In the genomic region with DNA sequence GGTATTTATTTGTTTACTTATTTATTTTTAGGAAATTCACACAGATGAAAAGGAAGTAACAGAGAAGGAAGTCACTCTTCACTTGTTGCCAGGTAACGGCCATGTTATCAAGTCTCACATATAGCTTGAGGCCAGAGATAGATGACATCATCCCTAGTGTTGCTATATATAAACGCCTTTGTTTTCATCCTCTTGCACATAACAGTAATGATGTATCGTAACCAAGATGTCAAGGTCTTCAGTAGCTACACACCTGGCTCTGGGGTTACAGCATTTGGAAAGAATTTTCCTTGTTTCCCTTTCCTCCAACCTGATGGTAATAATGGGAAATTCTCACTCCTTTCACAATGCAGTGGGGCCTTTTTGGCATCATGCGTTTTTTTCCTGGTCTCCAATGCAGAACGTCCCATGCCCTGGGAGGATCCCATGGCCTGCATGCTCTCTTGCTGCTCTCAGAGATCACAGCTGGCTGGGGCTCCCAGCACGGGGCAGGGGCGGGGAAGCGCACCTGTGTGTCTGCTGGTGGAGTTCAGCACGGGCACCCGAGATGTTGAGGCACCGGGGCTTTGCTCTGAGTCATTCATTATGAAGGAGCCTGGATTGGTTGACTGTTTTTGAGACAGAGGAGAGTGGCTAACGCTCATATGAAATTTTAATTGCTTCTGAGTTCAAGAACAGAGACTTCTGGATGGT, we compare ENCODE assay signal across 9 mouse cellular contexts. TPM values are rescaled to one million over a fixed set of nuclear protein-coding genes. Genes with fewer than 3 reads are reported as not detected.
DNase-seq lines count a peak whose midpoint lies in the region; ATAC-seq lines count a peak whose summit lies in the region.
"Had no signal": no experiment of that assay in that cellular context is flagged by ENCODE, and none has a peak within 500 bp of the region (broad histone marks: within the 10 kb centered on the region; RNA-seq: fewer than 3 reads in every experiment).

No protein-coding gene starts in this region.

- no peaks in the 10 kb centered on the region for H3K9me3 ChIP-seq in heart, embryonic 11.5 days (replicated peaks; ENCODE audit: control insufficient read depth, low read length)
- no peaks in the 10 kb centered on the region for H3K9me3 ChIP-seq in heart, embryonic 16.5 days (replicated peaks; ENCODE audit: control insufficient read depth, low read length)
- no peaks in the 10 kb centered on the region for H3K9me3 ChIP-seq in midbrain, embryonic 16.5 days (replicated peaks; ENCODE audit: control insufficient read depth, low read length, poor library complexity, severe bottlenecking)
- H3K9me3 ChIP-seq: megakaryocyte, embryonic 14.5 days had no signal

- no peak overlapping the region for H3K4me3 ChIP-seq in heart, embryonic 11.5 days (ENCODE audit: low read depth, low read length)
- H3K4me3 ChIP-seq in heart, embryonic 16.5 days (ENCODE audit: low read length): no peak overlapping the region
- no peak overlapping the region for H3K4me3 ChIP-seq in midbrain, embryonic 16.5 days (ENCODE audit: low read depth, low read length)
- H3K4me3 ChIP-seq: megakaryocyte, embryonic 14.5 days had no signal

- no peak overlapping the region for H3K9ac ChIP-seq in heart, embryonic 11.5 days (ENCODE audit: low read depth, low read length)
- peak overlapping the region; percentile 53 for H3K9ac ChIP-seq in heart, embryonic 16.5 days (ENCODE audit: low read length)
- no peak overlapping the region for H3K9ac ChIP-seq in midbrain, embryonic 16.5 days (ENCODE audit: low read depth, low read length)

- H3K4me2 ChIP-seq in heart, embryonic 11.5 days: no peak overlapping the region; the same call in 1 of the 2 replicates
- H3K4me2 ChIP-seq in heart, embryonic 16.5 days (ENCODE audit: low read depth, low read length): peak overlapping the region; percentile 39
- H3K4me2 ChIP-seq in midbrain, embryonic 16.5 days (ENCODE audit: low read length): no peak overlapping the region

- 0 out of 2 replicates have a peak, but pooled peaks cover 4% of the 10 kb centered on the region for H3K36me3 ChIP-seq in heart, embryonic 11.5 days (ENCODE audit: control insufficient read depth, insufficient read depth, low read length)
- H3K36me3 ChIP-seq in heart, embryonic 16.5 days (ENCODE audit: control insufficient read depth, insufficient read depth): peaks cover 13% of the 10 kb centered on the region
- peaks cover 2% of the 10 kb centered on the region for H3K36me3 ChIP-seq in midbrain, embryonic 16.5 days (ENCODE audit: control insufficient read depth, insufficient read depth, low read length)

- no peaks in the 10 kb centered on the region for H3K27me3 ChIP-seq in heart, embryonic 11.5 days (ENCODE audit: control insufficient read depth, insufficient read depth, low read length)
- H3K27me3 ChIP-seq in heart, embryonic 16.5 days (ENCODE audit: control insufficient read depth, insufficient read depth, low read length): no peaks in the 10 kb centered on the region
- H3K27me3 ChIP-seq in midbrain, embryonic 16.5 days (ENCODE audit: control insufficient read depth, insufficient read depth, low read depth, low read length): no peaks in the 10 kb centered on the region
- H3K27me3 ChIP-seq: megakaryocyte, embryonic 14.5 days had no signal

- H3K27ac ChIP-seq in heart, embryonic 11.5 days (ENCODE audit: low read depth, low read length): peak overlapping the region; percentile 62
- peak overlapping the region; percentile 80 for H3K27ac ChIP-seq in heart, embryonic 16.5 days (ENCODE audit: low read length)
- no peak overlapping the region for H3K27ac ChIP-seq in midbrain, embryonic 16.5 days (ENCODE audit: low read length)

- peak; percentile 73 for ATAC-seq in heart, embryonic 11.5 days (replicated peaks; ENCODE audit: insufficient number of reproducible peaks, low FRiP score, low TSS enrichment)
- ATAC-seq in heart, embryonic 16.5 days (replicated peaks; ENCODE audit: extremely low read depth, insufficient read depth, low FRiP score): peak; percentile 83
- peak; percentile 65 for ATAC-seq in midbrain, embryonic 16.5 days
- no peak for ATAC-seq in erythroblast, adult 5-6 weeks (replicated peaks; ENCODE audit: low FRiP score, poor library complexity, severe bottlenecking)

- no peak for DNase-seq in heart, postnatal 4 days
- DNase-seq in CD4-positive helper T cell, adult 2 months (ENCODE audit: low read depth, low spot score): peak; percentile 90
- no peak for DNase-seq in cerebellum, postnatal 25 days
- DNase-seq in adrenal gland, adult 18-20 months (ENCODE audit: low spot score in 2 of 2): no peak

- peaks cover 35% of the 10 kb centered on the region for H3K4me1 ChIP-seq in heart, embryonic 11.5 days (ENCODE audit: control insufficient read depth, insufficient read depth, low read length)
- peaks cover 46% of the 10 kb centered on the region for H3K4me1 ChIP-seq in heart, embryonic 16.5 days (ENCODE audit: control insufficient read depth, insufficient read depth, low read length)
- peaks cover 11% of the 10 kb centered on the region for H3K4me1 ChIP-seq in midbrain, embryonic 16.5 days (ENCODE audit: control insufficient read depth, insufficient read depth, low read length)

- 50% methylated on average over 12 of the region's 12 CpGs for WGBS in heart, embryonic 11.5 days (ENCODE audit: insufficient replicate concordance)
- 26% methylated on average over 12 of the region's 12 CpGs for WGBS in heart, embryonic 16.5 days
- 60% methylated on average over 12 of the region's 12 CpGs for WGBS in midbrain, embryonic 16.5 days

RNA-seq across cellular contexts. Expression of gene Mtmr12, which starts 25.6 kb away (rescaled TPM):
- polyA plus RNA-seq in heart, embryonic 11.5 days (2014; fragmentation: Nextera tagmentation; extraction: Ambion mirVana): 15.5 and 16.6 TPM in 2 replicates
- total RNA-seq in heart, postnatal 4 days (2021): 10 to 100 TPM; 19.6 to 22.4 TPM
- 13.0 and 13.1 TPM in 2 replicates for polyA plus RNA-seq in heart, embryonic 16.5 days (2015; fragmentation: Nextera tagmentation; extraction: Ambion mirVana)
- polyA plus RNA-seq in midbrain, embryonic 16.5 days (2015; fragmentation: Nextera tagmentation; extraction: Ambion mirVana): 8.1 TPM in 2 replicates
- 3.8 and 12.3 TPM in 2 replicates for total RNA-seq in erythroblast, adult 5-6 weeks (2015; ENCODE audit: low replicate concordance)
- total RNA-seq in erythroblast, adult 5-6 weeks (2017; ENCODE audit: low replicate concordance): 5.7 and 9.3 TPM in 2 replicates
- total RNA-seq in adrenal gland, adult 18-20 months (2021): 10 to 100 TPM; 17.6 to 24.1 TPM
